24 mouse cellular contexts compared by ENCODE assay signal in the genomic region with DNA sequence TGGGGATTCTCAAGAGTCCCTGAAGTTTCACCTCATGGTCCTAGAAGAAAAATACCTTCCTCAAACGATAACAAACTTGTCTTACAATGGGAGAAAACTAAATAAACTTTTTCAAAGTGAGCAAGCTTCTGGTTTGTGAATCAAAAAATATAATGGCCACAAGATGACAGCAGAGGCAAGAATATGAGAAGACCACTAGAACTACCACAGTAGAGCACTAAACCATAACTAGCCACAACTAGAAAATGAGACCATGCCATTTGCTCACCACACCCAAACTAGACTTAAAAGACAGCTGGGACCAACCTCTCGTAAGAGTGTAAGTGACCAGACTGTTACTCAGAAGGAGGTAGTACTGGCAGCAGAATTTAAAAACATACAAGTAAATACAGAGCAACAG. TPM values are rescaled to one million over a fixed set of nuclear protein-coding genes. Genes with fewer than 3 reads are reported as not detected.
DNase-seq lines count a peak whose midpoint lies in the region; ATAC-seq and TF ChIP-seq lines count a peak whose summit lies in the region.
"Had no signal": no experiment of that assay in that cellular context is flagged by ENCODE, and none has a peak within 500 bp of the region (broad histone marks: within the 10 kb centered on the region; RNA-seq: fewer than 3 reads in every experiment).

No protein-coding gene starts in this region.

- no peaks in the 10 kb centered on the region for H3K79me2 ChIP-seq in heart, adult 2 months (replicated peaks; ENCODE audit: control insufficient read depth, insufficient read depth, low read length)

- no peak overlapping the region for H3K4me2 ChIP-seq in midbrain, embryonic 11.5 days
- H3K4me2 ChIP-seq in midbrain, embryonic 13.5 days (replicated peaks) = no peak overlapping the region
- H3K4me2 ChIP-seq: hindbrain, embryonic 15.5 days had no signal

- POLR2A ChIA-PET in Patski (lab: Charles Lee) = interaction anchor here (0.8 to 1.2 kb wide), 3 partner anchors 13 to 28 kb away, joined by 3 read pairs; a partner anchor contains a TSS

- DNase-seq in heart, adult 2 months = no peak
- DNase-seq in heart, adult 8-10 months (ENCODE audit: low spot score) = no peak
- DNase-seq in midbrain, embryonic 11.5 days (ENCODE audit: low spot score, missing footprints) = peak; percentile 81
- no peak for DNase-seq in Patski (ENCODE audit: low read depth, low spot score)
- DNase-seq in c-Kit-positive CD71-positive TER-119-positive erythroid progenitor cells, embryonic 14.5 days (ENCODE audit: low spot score) = peak; percentile 68
- DNase-seq in urinary bladder, adult 2 months (ENCODE audit: low spot score) = no peak
- DNase-seq in adrenal gland, adult 2 months = no peak
- DNase-seq: adrenal gland, postnatal 14 days; cerebellum, adult 18-20 months; gastrocnemius, postnatal 10 days; kidney, adult 18-20 months had no signal

- no peaks in the 10 kb centered on the region for H3K27me3 ChIP-seq in heart, adult 2 months (ENCODE audit: control insufficient read depth, insufficient read depth, low read length)
- H3K27me3 ChIP-seq in midbrain, embryonic 11.5 days (ENCODE audit: control insufficient read depth, insufficient read depth, low read length) = no peaks in the 10 kb centered on the region
- no peaks in the 10 kb centered on the region for H3K27me3 ChIP-seq in midbrain, embryonic 13.5 days
- H3K27me3 ChIP-seq in Patski = no peaks in the 10 kb centered on the region
- H3K27me3 ChIP-seq: hindbrain, embryonic 15.5 days had no signal

- TF ChIP-seq EP300 in heart, adult 2 months (IDR thresholded peaks at IDR 0.05; ENCODE audit: insufficient read depth, low read depth, low read length) = no peak

- H3K4me3 ChIP-seq in heart, adult 2 months = no peak overlapping the region
- no peak overlapping the region for H3K4me3 ChIP-seq in midbrain, embryonic 11.5 days (ENCODE audit: low read depth, low read length)
- H3K4me3 ChIP-seq in midbrain, embryonic 13.5 days (replicated peaks) = no peak overlapping the region
- H3K4me3 ChIP-seq: heart, embryonic 10.5 days; hindbrain, embryonic 15.5 days had no signal

- H3K9me3 ChIP-seq in midbrain, embryonic 11.5 days (ENCODE audit: control insufficient read depth, low read length) = no peaks in the 10 kb centered on the region
- no peaks in the 10 kb centered on the region for H3K9me3 ChIP-seq in midbrain, embryonic 13.5 days
- H3K9me3 ChIP-seq: heart, embryonic 10.5 days; hindbrain, embryonic 15.5 days had no signal

- no peaks in the 10 kb centered on the region; the same call in none of the 2 replicates for H3K36me3 ChIP-seq in heart, adult 2 months (ENCODE audit: control insufficient read depth, insufficient read depth, low read length)
- H3K36me3 ChIP-seq in midbrain, embryonic 11.5 days (ENCODE audit: control insufficient read depth, insufficient read depth, low read length) = peaks cover 41% of the 10 kb centered on the region
- H3K36me3 ChIP-seq in midbrain, embryonic 13.5 days = peaks cover 98% of the 10 kb centered on the region

- no peaks in the 10 kb centered on the region for H3K4me1 ChIP-seq in heart, adult 2 months (ENCODE audit: control insufficient read depth, insufficient read depth, low read length)
- no peaks in the 10 kb centered on the region for H3K4me1 ChIP-seq in midbrain, embryonic 11.5 days (ENCODE audit: control insufficient read depth, insufficient read depth, low read length)
- H3K4me1 ChIP-seq in midbrain, embryonic 13.5 days (replicated peaks) = no peaks in the 10 kb centered on the region
- H3K4me1 ChIP-seq: heart, embryonic 10.5 days; hindbrain, embryonic 15.5 days had no signal

- 75% methylated on average over 2 of the region's 2 CpGs for WGBS in heart, adult 2 months
- WGBS in midbrain, embryonic 11.5 days = 86% methylated on average over 2 of the region's 2 CpGs
- 97% methylated on average over 2 of the region's 2 CpGs for WGBS in midbrain, embryonic 13.5 days

- CTCF ChIA-PET in Patski (lab: Charles Lee) = interaction anchor here (0.7 to 5.6 kb wide), 15 partner anchors 9 to 119 kb away, joined by 3 to 62 read pairs (median 4); a partner anchor contains a TSS

- in situ Hi-C loops in Patski (cut with MboI; ENCODE audit: low pct_unique_long_range_greater_than_20kb) = no loop called here

- H3K27ac ChIP-seq in heart, adult 2 months = no peak overlapping the region
- H3K27ac ChIP-seq in midbrain, embryonic 11.5 days (ENCODE audit: low read depth, low read length) = no peak overlapping the region
- H3K27ac ChIP-seq in midbrain, embryonic 13.5 days = no peak overlapping the region
- H3K27ac ChIP-seq: heart, embryonic 10.5 days; hindbrain, embryonic 15.5 days had no signal

- peak; percentile 67 for TF ChIP-seq CTCF in heart, adult 2 months (IDR thresholded peaks at IDR 0.05)
- peak; percentile 60 for TF ChIP-seq CTCF in Patski (IDR thresholded peaks at IDR 0.05)

- no peak for ATAC-seq in midbrain, embryonic 11.5 days (ENCODE audit: low FRiP score)
- no peak for ATAC-seq in midbrain, embryonic 13.5 days
- ATAC-seq in Patski = no peak
- ATAC-seq: forebrain, embryonic 16.5 days had no signal

- intact Hi-C loops in heart, adult 2 months (cut with DNase I) = loop anchor here (2.0 kb wide), 1 partner anchor 41 kb away; no protein-coding TSS in a partner anchor

- TF ChIP-seq POLR2A in heart, adult 2 months (IDR thresholded peaks at IDR 0.05; ENCODE audit: insufficient read depth, low read depth, low read length) = no peak

- no peak overlapping the region for H3K9ac ChIP-seq in heart, adult 2 months (ENCODE audit: low read depth, low read length)
- no peak overlapping the region for H3K9ac ChIP-seq in midbrain, embryonic 11.5 days (ENCODE audit: low read length)
- no peak overlapping the region for H3K9ac ChIP-seq in midbrain, embryonic 13.5 days (replicated peaks)
- H3K9ac ChIP-seq: hindbrain, embryonic 15.5 days had no signal

RNA-seq across cellular contexts. Expression of a gene that starts 18.8 kb away (rescaled TPM):
- under 1 TPM; 0.18 to 0.31 TPM for total RNA-seq in heart, adult 2 months (2021)
- 1.00 and 1.1 TPM in 2 replicates for polyA plus RNA-seq in heart, adult 2 months (2012; rRNA removed)
- total RNA-seq in heart, adult 8-10 months (2022) = under 1 TPM; 0.08 to 0.57 (median 0.12) TPM
- polyA plus RNA-seq in midbrain, embryonic 11.5 days (2014; fragmentation: Nextera tagmentation; extraction: Ambion mirVana) = 5.8 and 6.9 TPM in 2 replicates
- polyA plus RNA-seq in midbrain, embryonic 13.5 days (2015; fragmentation: Nextera tagmentation; extraction: Ambion mirVana) = 9.5 and 12.3 TPM in 2 replicates
- 7.0 TPM for polyA plus RNA-seq in Patski (2021)
- polyA plus RNA-seq in urinary bladder, adult 2 months (2012; rRNA removed) = 1.5 and 1.6 TPM in 2 replicates
- 1 to 10 TPM in 1 of 2 experiments, under 1 TPM in 1; 0.66 to 1.7 TPM for total RNA-seq in adrenal gland, adult 2 months (2021)
- 4.4 and 6.6 TPM in 2 replicates for polyA plus RNA-seq in adrenal gland, adult 2 months (2012; rRNA removed)

RNA-seq across cellular contexts. Expression of a gene that starts 19.3 kb away (rescaled TPM):
- not detected for total RNA-seq in heart, adult 2 months (2021)
- not detected in 2 replicates for polyA plus RNA-seq in heart, adult 2 months (2012; rRNA removed)
- not detected for total RNA-seq in heart, adult 8-10 months (2022)
- polyA plus RNA-seq in midbrain, embryonic 11.5 days (2014; fragmentation: Nextera tagmentation; extraction: Ambion mirVana) = not detected in 2 replicates
- not detected in 2 replicates for polyA plus RNA-seq in midbrain, embryonic 13.5 days (2015; fragmentation: Nextera tagmentation; extraction: Ambion mirVana)
- polyA plus RNA-seq in Patski (2021) = not detected
- polyA plus RNA-seq in urinary bladder, adult 2 months (2012; rRNA removed) = not detected in 2 replicates
- total RNA-seq in adrenal gland, adult 2 months (2021) = not detected
- polyA plus RNA-seq in adrenal gland, adult 2 months (2012; rRNA removed) = not detected in 2 replicates
- total RNA-seq: adrenal gland, postnatal 14 days; gastrocnemius, postnatal 10 days; heart, postnatal 25 days; megakaryocyte progenitor cell, adult 5-6 weeks; monocyte, adult 5-6 weeks had no signal
- polyA plus RNA-seq: C2C12; embryonic facial prominence, embryonic 11.5 days; heart, embryonic 10.5 days; hindbrain, embryonic 15.5 days; large intestine, adult 2 months; limb, embryonic 14.5 days; liver, embryonic 16.5 days; neural tube, embryonic 14.5 days had no signal

RNA-seq across cellular contexts. Expression of a gene that starts 26.0 kb away (rescaled TPM):
- 10 to 100 TPM; 12.5 to 13.3 TPM for total RNA-seq in heart, adult 2 months (2021)
- polyA plus RNA-seq in heart, adult 2 months (2012; rRNA removed) = 18.2 and 27.4 TPM in 2 replicates
- 10 to 100 TPM; 12.9 to 15.3 (median 13.3) TPM for total RNA-seq in heart, adult 8-10 months (2022)
- polyA plus RNA-seq in midbrain, embryonic 11.5 days (2014; fragmentation: Nextera tagmentation; extraction: Ambion mirVana) = 95.7 and 96.7 TPM in 2 replicates
- 75.4 and 76.6 TPM in 2 replicates for polyA plus RNA-seq in midbrain, embryonic 13.5 days (2015; fragmentation: Nextera tagmentation; extraction: Ambion mirVana)
- polyA plus RNA-seq in Patski (2021) = 69.8 TPM
- 55.7 and 64.4 TPM in 2 replicates for polyA plus RNA-seq in urinary bladder, adult 2 months (2012; rRNA removed)
- total RNA-seq in adrenal gland, adult 2 months (2021) = 10 to 100 TPM; 39.8 to 41.7 TPM
- 52.7 and 81.0 TPM in 2 replicates for polyA plus RNA-seq in adrenal gland, adult 2 months (2012; rRNA removed)

RNA-seq across cellular contexts. Expression of a gene that starts 26.7 kb away (rescaled TPM):
- 10 to 100 TPM; 72.3 to 84.9 TPM for total RNA-seq in heart, adult 2 months (2021)
- polyA plus RNA-seq in heart, adult 2 months (2012; rRNA removed) = 59.9 and 78.7 TPM in 2 replicates
- total RNA-seq in heart, adult 8-10 months (2022) = 10 to 100 TPM; 63.8 to 81.1 (median 74.3) TPM
- 139 and 145 TPM in 2 replicates for polyA plus RNA-seq in midbrain, embryonic 11.5 days (2014; fragmentation: Nextera tagmentation; extraction: Ambion mirVana)
- polyA plus RNA-seq in midbrain, embryonic 13.5 days (2015; fragmentation: Nextera tagmentation; extraction: Ambion mirVana) = 185 and 187 TPM in 2 replicates
- 215 TPM for polyA plus RNA-seq in Patski (2021)
- 129 and 169 TPM in 2 replicates for polyA plus RNA-seq in urinary bladder, adult 2 months (2012; rRNA removed)
- 100 to 1,000 TPM; 120 to 177 TPM for total RNA-seq in adrenal gland, adult 2 months (2021)
- 93.0 and 109 TPM in 2 replicates for polyA plus RNA-seq in adrenal gland, adult 2 months (2012; rRNA removed)

RNA-seq across cellular contexts. Expression of a gene that starts 38.6 kb away (rescaled TPM):
- not detected for total RNA-seq in heart, adult 2 months (2021)
- 0.04 and 0.09 TPM in 2 replicates for polyA plus RNA-seq in heart, adult 2 months (2012; rRNA removed)
- total RNA-seq in heart, adult 8-10 months (2022) = not detected
- 0.11 and 0.22 TPM in 2 replicates for polyA plus RNA-seq in midbrain, embryonic 11.5 days (2014; fragmentation: Nextera tagmentation; extraction: Ambion mirVana)
- 0.27 and 0.32 TPM in 2 replicates for polyA plus RNA-seq in midbrain, embryonic 13.5 days (2015; fragmentation: Nextera tagmentation; extraction: Ambion mirVana)
- 0.03 TPM for polyA plus RNA-seq in Patski (2021)
- 0.06 and 0.14 TPM in 2 replicates for polyA plus RNA-seq in urinary bladder, adult 2 months (2012; rRNA removed)
- not detected for total RNA-seq in adrenal gland, adult 2 months (2021)
- polyA plus RNA-seq in adrenal gland, adult 2 months (2012; rRNA removed) = 0.07 and 0.08 TPM in 2 replicates
- total RNA-seq: adrenal gland, postnatal 14 days; gastrocnemius, postnatal 10 days; heart, postnatal 25 days; megakaryocyte progenitor cell, adult 5-6 weeks had no signal
- polyA plus RNA-seq: C2C12; large intestine, adult 2 months had no signal

Comparison
In these comparisons a context has a peak if more than half of its experiments do, and no peak if none do; other contexts are left out.
1. DNase-seq: peak in midbrain, embryonic 11.5 days (single experiment) and c-Kit-positive CD71-positive TER-119-positive erythroid progenitor cells, embryonic 14.5 days (single experiment); none in heart, adult 2 months (0 of 2), heart, adult 8-10 months (single experiment), Patski (single experiment), urinary bladder, adult 2 months (single experiment) and adrenal gland, adult 2 months (single experiment).